Mouse (Mus musculus): ENCODE measurements around the gene Mettl24. TPM values are rescaled to one million over a fixed set of nuclear protein-coding genes. Genes with fewer than 3 reads are reported as not detected.

Mettl24 gene
- polyA plus RNA-seq, 1 experiment: 0.62 TPM

GRCm38 (mm10) chr10:40845626-40846025, 162.5 kb downstream of the Mettl24 start:
- TF ChIP-seq POLR2A (IDR thresholded peaks at IDR 0.05; ENCODE audit: borderline replicate concordance, insufficient read depth, low read length): no peak
- no peak for TF ChIP-seq CTCF (IDR thresholded peaks at IDR 0.05; ENCODE audit: borderline replicate concordance, insufficient read depth, low read depth, low read length)
- H3K4me3 ChIP-seq (replicated peaks; ENCODE audit: insufficient read depth, low read depth, low read length): no peak overlapping the region
- 16% methylated on average over 6 of the region's 6 CpGs for WGBS
- H3K4me1 ChIP-seq (ENCODE audit: control insufficient read depth, insufficient read depth, low read length): peaks cover 34% of the 10 kb centered on the region
- H3K27me3 ChIP-seq (ENCODE audit: control insufficient read depth, insufficient read depth, low read length): no peaks in the 10 kb centered on the region
- H3K27ac ChIP-seq (ENCODE audit: insufficient read depth, low read length): peak overlapping the region; percentile 12
- DNase-seq: peak; percentile 61 to 73

- peaks cover 33% of the 10 kb centered on the region for H3K4me1 ChIP-seq (ENCODE audit: control insufficient read depth, insufficient read depth, low read length)
- H3K27ac ChIP-seq (ENCODE audit: insufficient read depth, low read length): peak overlapping the region; percentile 98
Measured at GRCm38 (mm10) chr10:40847176-40847874, 164.2 kb downstream of the Mettl24 start.

GRCm38 (mm10) chr10:40850644-40851043, 167.6 kb downstream of the Mettl24 start:
- DNase-seq: no peak
- TF ChIP-seq POLR2A (IDR thresholded peaks at IDR 0.05; ENCODE audit: borderline replicate concordance, insufficient read depth, low read length) (no peak), CTCF (IDR thresholded peaks at IDR 0.05; ENCODE audit: borderline replicate concordance, insufficient read depth, low read depth, low read length) (no peak)
- Histone ChIP-seq H3K27me3 (ENCODE audit: control insufficient read depth, insufficient read depth, low read length) (no peaks in the 10 kb centered on the region), H3K27ac (ENCODE audit: insufficient read depth, low read length) (no peak overlapping the region), H3K4me1 (ENCODE audit: control insufficient read depth, insufficient read depth, low read length) (peaks cover 38% of the 10 kb centered on the region), H3K4me3 (replicated peaks; ENCODE audit: insufficient read depth, low read depth, low read length) (no peak overlapping the region)
- 91% methylated on average over 2 of the region's 2 CpGs for WGBS

More at GRCm38 (mm10) chr10:40847176-40847874, 164.2 kb downstream of the Mettl24 start:
- 0 out of 2 replicates have a peak, but pooled peaks have one; percentile 27 for TF ChIP-seq POLR2A (IDR thresholded peaks at IDR 0.05; ENCODE audit: borderline replicate concordance, insufficient read depth, low read length)
- TF ChIP-seq CTCF (IDR thresholded peaks at IDR 0.05; ENCODE audit: borderline replicate concordance, insufficient read depth, low read depth, low read length): no peak
- H3K27me3 ChIP-seq (ENCODE audit: control insufficient read depth, insufficient read depth, low read length): no peaks in the 10 kb centered on the region
- DNase-seq: peak; percentile 86 to 94
- H3K4me3 ChIP-seq (replicated peaks; ENCODE audit: insufficient read depth, low read depth, low read length): no peak overlapping the region
- 25% methylated on average over 10 of the region's 10 CpGs for WGBS

- Histone ChIP-seq H3K4me3 (replicated peaks; ENCODE audit: insufficient read depth, low read depth, low read length) (no peak overlapping the region), H3K27me3 (ENCODE audit: control insufficient read depth, insufficient read depth, low read length) (no peaks in the 10 kb centered on the region), H3K27ac (ENCODE audit: insufficient read depth, low read length) (no peak overlapping the region), H3K4me1 (ENCODE audit: control insufficient read depth, insufficient read depth, low read length) (peaks cover 37% of the 10 kb centered on the region)
- no peak for DNase-seq
- no peak for TF ChIP-seq CTCF (IDR thresholded peaks at IDR 0.05; ENCODE audit: borderline replicate concordance, insufficient read depth, low read depth, low read length)
- no peak for TF ChIP-seq POLR2A (IDR thresholded peaks at IDR 0.05; ENCODE audit: borderline replicate concordance, insufficient read depth, low read length)
Measured at GRCm38 (mm10) chr10:40851138-40851537, 168.1 kb downstream of the Mettl24 start.

GRCm38 (mm10) chr10:40855616-40856015, 172.5 kb downstream of the Mettl24 start:
- Histone ChIP-seq H3K27me3 (ENCODE audit: control insufficient read depth, insufficient read depth, low read length) (no peaks in the 10 kb centered on the region), H3K4me1 (ENCODE audit: control insufficient read depth, insufficient read depth, low read length) (peaks cover 14% of the 10 kb centered on the region), H3K27ac (ENCODE audit: insufficient read depth, low read length) (no peak overlapping the region), H3K4me3 (replicated peaks; ENCODE audit: insufficient read depth, low read depth, low read length) (no peak overlapping the region)
- WGBS: 64% methylated on average over 2 of the region's 2 CpGs
- DNase-seq: no peak
- TF ChIP-seq CTCF (IDR thresholded peaks at IDR 0.05; ENCODE audit: borderline replicate concordance, insufficient read depth, low read depth, low read length) (no peak), POLR2A (IDR thresholded peaks at IDR 0.05; ENCODE audit: borderline replicate concordance, insufficient read depth, low read length) (no peak)

GRCm38 (mm10) chr10:40856703-40857102, 173.6 kb downstream of the Mettl24 start:
- TF ChIP-seq CTCF (IDR thresholded peaks at IDR 0.05; ENCODE audit: borderline replicate concordance, insufficient read depth, low read depth, low read length): no peak
- no peak for TF ChIP-seq POLR2A (IDR thresholded peaks at IDR 0.05; ENCODE audit: borderline replicate concordance, insufficient read depth, low read length)
- WGBS: 38% methylated on average over 7 of the region's 7 CpGs

GRCm38 (mm10) chr10:40857599-40857998, 174.5 kb downstream of the Mettl24 start:
- TF ChIP-seq POLR2A (IDR thresholded peaks at IDR 0.05; ENCODE audit: borderline replicate concordance, insufficient read depth, low read length): no peak
- no peak for TF ChIP-seq CTCF (IDR thresholded peaks at IDR 0.05; ENCODE audit: borderline replicate concordance, insufficient read depth, low read depth, low read length)
- peaks cover 14% of the 10 kb centered on the region for H3K4me1 ChIP-seq (ENCODE audit: control insufficient read depth, insufficient read depth, low read length)
- no peak overlapping the region for H3K4me3 ChIP-seq (replicated peaks; ENCODE audit: insufficient read depth, low read depth, low read length)
- peak overlapping the region; percentile 48; the same call in 1 of the 2 replicates for H3K27ac ChIP-seq (ENCODE audit: insufficient read depth, low read length)
- peak; percentile 84 to 88 for DNase-seq
- no peaks in the 10 kb centered on the region for H3K27me3 ChIP-seq (ENCODE audit: control insufficient read depth, insufficient read depth, low read length)
- 5% methylated on average over 8 of the region's 8 CpGs for WGBS

More at GRCm38 (mm10) chr10:40856703-40857102, 173.6 kb downstream of the Mettl24 start:
- Histone ChIP-seq H3K27me3 (ENCODE audit: control insufficient read depth, insufficient read depth, low read length) (no peaks in the 10 kb centered on the region), H3K4me3 (replicated peaks; ENCODE audit: insufficient read depth, low read depth, low read length) (peak overlapping the region; percentile 58), H3K4me1 (ENCODE audit: control insufficient read depth, insufficient read depth, low read length) (peaks cover 14% of the 10 kb centered on the region), H3K27ac (ENCODE audit: insufficient read depth, low read length) (peak overlapping the region; percentile 60; the same call in 1 of the 2 replicates)
- peak; percentile 29 to 36 for DNase-seq

Other genes starting within 250 kb of the Mettl24 start
- gene Slc22a16, start 112.9 kb upstream of the Mettl24 start, polyA plus RNA-seq (2012; rRNA removed): not detected in 2 replicates
- gene Ddo, start 53.3 kb upstream of the Mettl24 start, polyA plus RNA-seq (2012; rRNA removed): 22.6 and 25.1 TPM in 2 replicates
- gene Cdc40, start 200.0 kb downstream of the Mettl24 start, polyA plus RNA-seq (2012; rRNA removed): 20.6 and 24.1 TPM in 2 replicates
- 53.7 and 61.1 TPM in 2 replicates for gene Wasf1, start 200.2 kb downstream of the Mettl24 start, polyA plus RNA-seq (2012; rRNA removed)

Data from cerebellum, adult 2 months (tissue).